ENCODE assay signal across 10 mouse cellular contexts in genomic region chr13:48679351-48679750, GRCm38 (mm10). TPM values are rescaled to one million over a fixed set of nuclear protein-coding genes. Genes with fewer than 3 reads are reported as not detected.
A peak's percentile ranks its signal among the peaks of the same experiment; 100 is the strongest.
DNase-seq lines count a peak whose midpoint lies in the region; ATAC-seq and TF ChIP-seq lines count a peak whose summit lies in the region.
"Had no signal": no experiment of that assay in that cellular context is flagged by ENCODE, and none has a peak within 500 bp of the region (broad histone marks: within the 10 kb centered on the region; RNA-seq: fewer than 3 reads in every experiment).

No protein-coding gene starts in this region.

- H3K36me3 ChIP-seq in neural tube, embryonic 15.5 days, result no peaks in the 10 kb centered on the region
- H3K36me3 ChIP-seq in forebrain, embryonic 15.5 days, result no peaks in the 10 kb centered on the region
- H3K36me3 ChIP-seq: embryonic facial prominence, embryonic 12.5 days; lung, embryonic 15.5 days had no signal

- H3K9me3 ChIP-seq in neural tube, embryonic 15.5 days (replicated peaks), result no peaks in the 10 kb centered on the region
- H3K9me3 ChIP-seq in forebrain, embryonic 15.5 days, result no peaks in the 10 kb centered on the region
- H3K9me3 ChIP-seq: embryonic facial prominence, embryonic 12.5 days; lung, embryonic 15.5 days had no signal

- peak; percentile 34; the same call in 1 of the 2 replicates for TF ChIP-seq CTCF in cerebellum, adult 2 months (IDR thresholded peaks at IDR 0.05; ENCODE audit: borderline replicate concordance, insufficient read depth, low read depth, low read length)

- 45% methylated on average over 1 of the region's 1 CpGs for WGBS in cerebellum, adult 2 months
- 52% methylated on average over 1 of the region's 1 CpGs for WGBS in neural tube, embryonic 15.5 days
- WGBS in forebrain, embryonic 15.5 days, result 14% methylated on average over 1 of the region's 1 CpGs

- H3K4me1 ChIP-seq in cerebellum, adult 2 months (ENCODE audit: control insufficient read depth, insufficient read depth, low read length), result no peaks in the 10 kb centered on the region
- no peaks in the 10 kb centered on the region for H3K4me1 ChIP-seq in neural tube, embryonic 15.5 days
- no peaks in the 10 kb centered on the region for H3K4me1 ChIP-seq in forebrain, embryonic 15.5 days
- H3K4me1 ChIP-seq: lung, embryonic 15.5 days had no signal

- no peak overlapping the region for H3K4me2 ChIP-seq in neural tube, embryonic 15.5 days
- H3K4me2 ChIP-seq in forebrain, embryonic 15.5 days (replicated peaks), result no peak overlapping the region
- H3K4me2 ChIP-seq: embryonic facial prominence, embryonic 12.5 days; lung, embryonic 15.5 days had no signal

- TF ChIP-seq POLR2A in cerebellum, adult 2 months (IDR thresholded peaks at IDR 0.05; ENCODE audit: borderline replicate concordance, insufficient read depth, low read length), result no peak

- no peak overlapping the region for H3K4me3 ChIP-seq in cerebellum, adult 2 months (replicated peaks; ENCODE audit: insufficient read depth, low read depth, low read length)
- no peak overlapping the region for H3K4me3 ChIP-seq in neural tube, embryonic 15.5 days (replicated peaks)
- H3K4me3 ChIP-seq in forebrain, embryonic 15.5 days, result no peak overlapping the region
- H3K4me3 ChIP-seq: embryonic facial prominence, embryonic 12.5 days; lung, embryonic 15.5 days had no signal

- no peak overlapping the region for H3K27ac ChIP-seq in cerebellum, adult 2 months (ENCODE audit: insufficient read depth, low read length)
- no peak overlapping the region for H3K27ac ChIP-seq in neural tube, embryonic 15.5 days (replicated peaks)
- H3K27ac ChIP-seq in forebrain, embryonic 15.5 days (replicated peaks), result no peak overlapping the region
- H3K27ac ChIP-seq: embryonic facial prominence, embryonic 12.5 days; lung, embryonic 15.5 days had no signal

- DNase-seq in cerebellum, adult 2 months, result no peak
- peak; percentile 46 for DNase-seq in neural tube, embryonic 10.5 days (ENCODE audit: extremely low spot score, low spot score)
- DNase-seq in induced T-regulatory cell, adult 2 months (ENCODE audit: low read depth), result peak; percentile 23
- peak; percentile 27 for DNase-seq in thymus, postnatal 25 days

- H3K27me3 ChIP-seq in cerebellum, adult 2 months (ENCODE audit: control insufficient read depth, insufficient read depth, low read length), result no peaks in the 10 kb centered on the region; the same call in 1 of the 2 replicates
- H3K27me3 ChIP-seq in neural tube, embryonic 15.5 days (replicated peaks), result peaks cover 39% of the 10 kb centered on the region
- H3K27me3 ChIP-seq in forebrain, embryonic 15.5 days, result peaks cover 15% of the 10 kb centered on the region

- no peak for ATAC-seq in cerebellum, adult (ENCODE audit: insufficient number of reproducible peaks, low FRiP score, low TSS enrichment)
- ATAC-seq in neural tube, embryonic 15.5 days (ENCODE audit: low FRiP score), result no peak
- no peak for ATAC-seq in forebrain, embryonic 15.5 days (replicated peaks)
- ATAC-seq in erythroblast, adult 5-6 weeks (replicated peaks; ENCODE audit: low FRiP score, poor library complexity, severe bottlenecking), result no peak

- H3K9ac ChIP-seq in neural tube, embryonic 15.5 days (replicated peaks), result no peak overlapping the region
- no peak overlapping the region for H3K9ac ChIP-seq in forebrain, embryonic 15.5 days (replicated peaks)
- H3K9ac ChIP-seq: embryonic facial prominence, embryonic 12.5 days; lung, embryonic 15.5 days had no signal

RNA-seq across cellular contexts. Expression of gene Barx1, which starts 16.6 kb away (rescaled TPM):
- not detected in 2 replicates for polyA plus RNA-seq in cerebellum, adult 2 months (2012; rRNA removed)
- polyA plus RNA-seq in neural tube, embryonic 15.5 days (2015; fragmentation: Nextera tagmentation; extraction: Ambion mirVana), result 0.14 and 0.80 TPM in 2 replicates
- polyA plus RNA-seq in forebrain, embryonic 15.5 days (2015; fragmentation: Nextera tagmentation; extraction: Ambion mirVana), result not detected in 2 replicates
- not detected in 2 replicates for total RNA-seq in erythroblast, adult 5-6 weeks (2015; ENCODE audit: low replicate concordance)
- total RNA-seq in erythroblast, adult 5-6 weeks (2017; ENCODE audit: low replicate concordance), result not detected in 2 replicates

RNA-seq across cellular contexts. Expression of gene Ptpdc1, which starts 53.9 kb away (rescaled TPM):
- polyA plus RNA-seq in cerebellum, adult 2 months (2012; rRNA removed), result 21.8 and 23.1 TPM in 2 replicates
- 15.2 and 17.5 TPM in 2 replicates for polyA plus RNA-seq in neural tube, embryonic 15.5 days (2015; fragmentation: Nextera tagmentation; extraction: Ambion mirVana)
- 14.1 and 16.0 TPM in 2 replicates for polyA plus RNA-seq in forebrain, embryonic 15.5 days (2015; fragmentation: Nextera tagmentation; extraction: Ambion mirVana)
- total RNA-seq in erythroblast, adult 5-6 weeks (2015; ENCODE audit: low replicate concordance), result 1.0 TPM in 1 of 2 replicates, not detected in the other
- 0.43 and 0.56 TPM in 2 replicates for total RNA-seq in erythroblast, adult 5-6 weeks (2017; ENCODE audit: low replicate concordance)

Comparison
In these comparisons a context has a peak if more than half of its experiments do, and no peak if none do; other contexts are left out.
1. DNase-seq: peak in neural tube, embryonic 10.5 days (single experiment), induced T-regulatory cell, adult 2 months (single experiment) and thymus, postnatal 25 days (single experiment); none in cerebellum, adult 2 months (0 of 2).